Mouse (Mus musculus) CH12.LX (cell line): Measurements from ENCODE around the gene BC016579. TPM values are rescaled to one million over a fixed set of nuclear protein-coding genes. Genes with fewer than 3 reads are reported as not detected.

ENCODE experiments used
- DNase-seq: peaks from one replicate; pipeline ENCODE4 v3.0.0-alpha.2; 2013; ENCODE audit errors: extremely low read depth
- H3K27ac ChIP-seq: 2 replicates; pipeline ENCODE4 v1.5.1; 2012; ENCODE audit warnings: low read depth, mild to moderate bottlenecking, control low read depth, moderate library complexity; ENCODE audit not compliant: insufficient read depth
- H3K27me3 ChIP-seq: replicated peaks from 2 replicates; pipeline ENCODE3; 2012; ENCODE audit warnings: inconsistent platforms
- H3K36me3 ChIP-seq, 2 experiments: replicated peaks in 1 of 2; 2 replicates each; pipeline versions ENCODE3 to v1.6.1; 2012; ENCODE audit warnings: inconsistent platforms in 1 of 2, low read length in 1 of 2, mild to moderate bottlenecking in 1 of 2, mixed read lengths in 1 of 2, moderate library complexity in 1 of 2; ENCODE audit not compliant: control insufficient read depth in 1 of 2, insufficient read depth in 1 of 2
- H3K4me1 ChIP-seq, 2 experiments: 2 replicates each; pipeline ENCODE4 v1.6.1; 2012; ENCODE audit warnings: inconsistent platforms in 1 of 2, moderate library complexity in 1 of 2; ENCODE audit not compliant: insufficient read depth in 2 of 2, control insufficient read depth in 1 of 2
- H3K4me2 ChIP-seq: 2 replicates; pipeline ENCODE4 v1.6.1; 2012; ENCODE audit warnings: low read depth, mild to moderate bottlenecking, control low read depth; ENCODE audit not compliant: poor library complexity, insufficient read depth, severe bottlenecking
- H3K4me3 ChIP-seq, 3 experiments: fragments of 150-350 bp in 1 of 3; sonication (generic) in 1 of 3; replicated peaks in 1 of 3; 2 replicates each; pipeline versions ENCODE3 to v1.5.1; 2011 to 2012; ENCODE audit warnings: low read depth in 2 of 3, low read length in 2 of 3, mild to moderate bottlenecking in 2 of 3, moderate library complexity in 2 of 3, control low read depth in 1 of 3, improper control_type of control experiment in 1 of 3, inconsistent platforms in 1 of 3, mixed read lengths in 1 of 3; ENCODE audit not compliant: poor library complexity in 1 of 3
- H3K79me2 ChIP-seq: replicated peaks from 2 replicates; pipeline ENCODE4 v1.6.1; 2012; ENCODE audit warnings: mild to moderate bottlenecking, moderate library complexity; ENCODE audit not compliant: control insufficient read depth, poor library complexity, insufficient read depth, severe bottlenecking; ENCODE audit errors: extremely low read depth
- H3K9ac ChIP-seq: 2 replicates; pipeline ENCODE4 v1.6.1; 2012; ENCODE audit warnings: low read depth, mild to moderate bottlenecking, control low read depth, moderate library complexity; ENCODE audit not compliant: insufficient read depth
- H3K9me3 ChIP-seq: replicated peaks from 2 replicates; pipeline ENCODE3; 2012; ENCODE audit warnings: low read length, inconsistent platforms, mixed read lengths
- CTCF ChIP-seq, 2 experiments: IDR thresholded peaks in 1 of 2; conservative IDR thresholded peaks in 1 of 2; 2 replicates each; pipeline ENCODE4 v1.5.1; 2011 to 2012; ENCODE audit warnings: low read depth in 2 of 2, low read length in 2 of 2, improper control_type of control experiment in 1 of 2, inconsistent platforms in 1 of 2, mild to moderate bottlenecking in 1 of 2, moderate library complexity in 1 of 2
- POLR2AphosphoS2 ChIP-seq: IDR thresholded peaks from 2 replicates; pipeline ENCODE4 v1.6.1; 2011; ENCODE audit warnings: low read depth, low read length, improper control_type of control experiment
- RAD21 ChIP-seq: IDR thresholded peaks from 2 replicates; pipeline ENCODE4 v1.6.1; 2011; ENCODE audit warnings: low read depth, mild to moderate bottlenecking, low read length, improper control_type of control experiment, moderate library complexity
- SMC3 ChIP-seq: IDR thresholded peaks from 2 replicates; pipeline ENCODE4 v1.6.1; 2011; ENCODE audit warnings: low read depth, low read length, improper control_type of control experiment
- ZNF384 ChIP-seq: IDR thresholded peaks from 2 replicates; pipeline ENCODE4 v1.6.1; 2012; ENCODE audit warnings: low read depth, low read length, improper control_type of control experiment, inconsistent platforms
- dilution Hi-C: fragments of 300-500 bp; cut with MboI; formaldehyde crosslinking; loops from 2 replicates; pipeline ENCODE4 v1.14.3; 2020; ENCODE audit warnings: low sequenced_read_pairs; ENCODE audit not compliant: extremely low pct_unique_long_range_greater_than_20kb, extremely low pct_ligation_motif_present
- in situ Hi-C: fragments of 300-500 bp; cut with MboI; formaldehyde crosslinking; loops from 3 replicates; pipeline ENCODE4 v1.14.3; 2019; ENCODE audit warnings: low sequenced_read_pairs, low pct_ligation_motif_present, low pct_unique_long_range_greater_than_20kb, mixed read lengths
- polyA plus RNA-seq: library from polyadenylated mRNA; unstranded; fragments of >175 nt; gene quantifications from 2 replicates; pipeline ENCODE4 v1.2.1, GENCODE M21; 2012; ENCODE audit warnings: low read depth; ENCODE audit not compliant: insufficient read length
- total RNA-seq, 2 experiments: library from RNA; depleted of rRNA; stranded (reverse); fragments of 300-350 nt in 1 of 2; fragments of >200 nt in 1 of 2; gene quantifications; 2 replicates each; pipeline ENCODE4 v1.2.3; 2012 to 2014

The BC016579 gene
- total and polyA plus RNA-seq, 3 experiments = not detected

GRCm38 (mm10) chr16:45579883-45580282 lies 74.0 kb downstream of the BC016579 start:
- H3K4me3 ChIP-seq = no peak overlapping the region
- in situ Hi-C loops (loop anchor here (10.0 kb wide), 1 partner anchor 55 kb away; no protein-coding TSS in a partner anchor), dilution Hi-C loops (no loop called here)
- no peaks in the 10 kb centered on the region for H3K27me3 ChIP-seq
- H3K9ac ChIP-seq = no peak overlapping the region
- 0 out of 2 replicates have a peak overlapping the region, but pooled peaks have one; percentile 8 for H3K4me2 ChIP-seq
- H3K36me3 ChIP-seq = no peaks in the 10 kb centered on the region
- no peaks in the 10 kb centered on the region for H3K79me2 ChIP-seq
- no peaks in the 10 kb centered on the region for H3K9me3 ChIP-seq
- no peak for DNase-seq
- peaks cover 0 to 2% of the 10 kb centered on the region in 2 experiments; a peak in 1 of 4 replicates for H3K4me1 ChIP-seq
- TF ChIP-seq SMC3 = peak; percentile 32; the same call in 1 of the 2 replicates
- peak in 1 of 2 experiments; percentile 60; a peak in 2 of 4 replicates for TF ChIP-seq CTCF (conservative IDR thresholded peaks at IDR 0.05 in 1 of 2, IDR thresholded peaks at IDR 0.05 in 1 of 2; ENCODE audit: low read depth in 2 of 2, low read length in 2 of 2)
- no peak for TF ChIP-seq POLR2AphosphoS2
- peak; percentile 24 for TF ChIP-seq RAD21
- TF ChIP-seq ZNF384 = peak; percentile 85
- TF ChIP-seq, all 38 proteins: peak for 4
- H3K27ac ChIP-seq = no peak overlapping the region

Other genes with a start within 250 kb of the BC016579 start
- 63.0 and 77.5 TPM in 2 replicates for gene Cd200, start 245.0 kb downstream of the BC016579 start, total RNA-seq (2012; rRNA removed)
- gene Cd200, start 245.0 kb downstream of the BC016579 start, total RNA-seq (2014; rRNA removed) = 13.7 and 15.1 TPM in 2 replicates
- gene Cd200, start 245.0 kb downstream of the BC016579 start, polyA plus RNA-seq = 15.3 and 17.0 TPM in 2 replicates
- gene Gm609, start 161.1 kb downstream of the BC016579 start, total RNA-seq (2012; rRNA removed) = 0.04 and 0.08 TPM in 2 replicates
- not detected in 2 replicates for gene Gm609, start 161.1 kb downstream of the BC016579 start, total RNA-seq (2014; rRNA removed)
- not detected in 2 replicates for gene Gm609, start 161.1 kb downstream of the BC016579 start, polyA plus RNA-seq
- gene Gm17783, start 122.0 kb downstream of the BC016579 start, total RNA-seq (2012; rRNA removed) = 0.13 TPM in 1 of 2 replicates, not detected in the other
- not detected in 2 replicates for gene Gm17783, start 122.0 kb downstream of the BC016579 start, total RNA-seq (2014; rRNA removed)
- gene Gm17783, start 122.0 kb downstream of the BC016579 start, polyA plus RNA-seq = not detected in 2 replicates
- not detected in 2 replicates for gene Slc9c1, start 118.8 kb downstream of the BC016579 start, total RNA-seq (2012; rRNA removed)
- gene Slc9c1, start 118.8 kb downstream of the BC016579 start, total RNA-seq (2014; rRNA removed) = not detected in 2 replicates
- not detected in 2 replicates for gene Slc9c1, start 118.8 kb downstream of the BC016579 start, polyA plus RNA-seq
- not detected in 2 replicates for gene Gcsam, start 43.7 kb downstream of the BC016579 start, total RNA-seq (2012; rRNA removed)
- not detected in 2 replicates for gene Gcsam, start 43.7 kb downstream of the BC016579 start, total RNA-seq (2014; rRNA removed)
- gene Gcsam, start 43.7 kb downstream of the BC016579 start, polyA plus RNA-seq = not detected in 2 replicates
- not detected in 2 replicates for gene Tmprss7, start 39.6 kb upstream of the BC016579 start, total RNA-seq (2012; rRNA removed)
- not detected in 2 replicates for gene Tmprss7, start 39.6 kb upstream of the BC016579 start, total RNA-seq (2014; rRNA removed)
- not detected in 2 replicates for gene Tmprss7, start 39.6 kb upstream of the BC016579 start, polyA plus RNA-seq
- gene Tagln3, start 70.5 kb upstream of the BC016579 start, total RNA-seq (2012; rRNA removed) = 0.17 and 0.21 TPM in 2 replicates
- 0.19 TPM in 1 of 2 replicates, not detected in the other for gene Tagln3, start 70.5 kb upstream of the BC016579 start, total RNA-seq (2014; rRNA removed)
- gene Tagln3, start 70.5 kb upstream of the BC016579 start, polyA plus RNA-seq = 0.69 and 0.79 TPM in 2 replicates
- 13.8 and 14.1 TPM in 2 replicates for gene Abhd10, start 88.9 kb upstream of the BC016579 start, total RNA-seq (2012; rRNA removed)
- gene Abhd10, start 88.9 kb upstream of the BC016579 start, total RNA-seq (2014; rRNA removed) = 19.3 and 20.1 TPM in 2 replicates
- 18.2 and 20.5 TPM in 2 replicates for gene Abhd10, start 88.9 kb upstream of the BC016579 start, polyA plus RNA-seq